Mouse (Mus musculus) monocyte, adult 59 days (primary cell): ENCODE data around the gene Cd70. TPM values are rescaled to one million over a fixed set of nuclear protein-coding genes. Genes with fewer than 3 reads are reported as not detected.

ENCODE experiments used
- total RNA-seq, 2 experiments: library from RNA; stranded (reverse); gene quantifications; one replicate each; pipeline ENCODE4 v1.2.4; 2023

The Cd70 gene
- not detected for total RNA-seq

DNA sequence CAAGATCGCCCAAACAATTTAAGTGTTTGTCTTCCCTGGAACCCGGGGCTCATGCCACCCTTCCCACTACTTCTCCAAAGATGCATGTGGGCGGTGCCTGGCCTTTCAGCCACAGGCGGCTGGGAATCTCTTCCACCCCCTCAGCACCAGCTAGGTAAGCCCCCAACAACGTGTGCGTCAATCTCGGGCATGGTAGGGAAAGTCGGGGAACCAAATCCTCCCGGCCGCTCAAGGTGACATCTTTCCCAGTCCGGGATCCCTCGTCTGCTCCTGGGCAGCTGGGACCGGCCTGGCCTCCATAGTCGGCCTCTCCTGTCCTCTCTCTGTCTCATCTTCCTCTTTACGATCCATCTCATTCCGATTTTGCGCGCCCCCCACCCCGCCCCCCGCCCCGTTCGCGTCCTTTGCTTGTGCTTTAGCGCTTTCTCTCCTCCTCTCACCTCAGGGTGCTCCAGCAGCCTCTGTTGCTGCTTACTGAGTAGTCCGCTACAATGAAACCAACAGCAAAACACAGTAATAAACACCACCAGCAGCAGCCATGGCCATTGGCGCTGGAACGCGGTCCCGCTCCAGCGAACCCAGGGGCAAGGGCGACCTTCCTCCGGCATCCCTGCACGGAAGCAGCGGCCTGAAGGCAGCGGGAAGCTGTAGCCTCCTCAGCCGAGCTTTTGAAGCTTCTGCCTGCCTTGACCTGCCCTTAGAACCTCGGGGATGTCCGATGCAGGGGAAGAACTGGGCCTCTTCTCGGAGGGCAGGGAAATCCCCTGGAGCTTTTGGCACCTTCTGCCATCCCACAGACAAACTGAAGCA is at the start of gene Cd70:
Gene Cd70, minus strand, starts transcription at position 784 of the 810 bp plus-strand sequence.

DNA sequence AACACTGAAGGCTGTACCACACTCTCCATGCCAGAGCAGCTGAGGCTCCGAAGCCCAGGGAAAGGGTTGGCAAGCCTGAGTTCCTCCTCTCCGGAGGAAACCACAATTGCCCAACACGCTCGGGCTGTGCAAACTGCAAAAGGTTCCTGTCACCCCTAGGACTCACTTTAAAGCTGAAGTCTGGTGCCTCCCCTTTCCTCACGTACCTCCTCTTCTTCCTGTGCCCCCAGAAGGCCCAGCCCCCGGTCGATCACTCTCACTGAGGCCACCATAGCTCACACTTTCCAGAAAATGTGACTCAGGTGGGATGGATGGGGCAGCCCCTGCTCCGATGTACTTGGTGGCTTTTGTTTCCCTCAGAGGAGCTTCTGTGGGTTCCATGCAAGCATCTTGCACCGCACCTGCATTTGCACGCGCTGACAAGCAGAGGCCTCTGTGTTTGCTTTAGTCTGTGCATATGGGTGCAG is 44.5 kb upstream of the Cd70 start, which contains the start of gene Tnfsf14:
Gene Tnfsf14, minus strand, starts transcription at position 137 of the 467 bp plus-strand sequence.

GRCm38 (mm10) chr17:57105181-57106034 is 44.2 kb downstream of the Cd70 start, which contains the start of gene Tnfsf9:
Gene Tnfsf9 (plus strand): TSS chr17:57105325.

Other genes starting within 250 kb of the Cd70 start
- gene Mllt1, start 214.4 kb downstream of the Cd70 start, total RNA-seq, result 10 to 100 TPM; 27.3 to 28.0 TPM
- not detected for gene Acer1, start 167.7 kb downstream of the Cd70 start, total RNA-seq
- 10 to 100 TPM; 12.6 to 19.9 TPM for gene Clpp, start 159.5 kb downstream of the Cd70 start, total RNA-seq
- gene Alkbh7, start 152.4 kb downstream of the Cd70 start, total RNA-seq, result 10 to 100 TPM; 11.1 to 12.4 TPM
- 1 to 10 TPM in 1 of 2 experiments, not detected in 1; 1.6 TPM for gene Pspn, start 149.8 kb downstream of the Cd70 start, total RNA-seq
- 10 to 100 TPM; 46.9 to 54.3 TPM for gene Gtf2f1, start 138.5 kb downstream of the Cd70 start, total RNA-seq
- gene Gm17949, start 138.3 kb downstream of the Cd70 start, total RNA-seq, result not detected
- gene Khsrp, start 118.3 kb downstream of the Cd70 start, total RNA-seq, result 100 to 1,000 TPM in 1 of 2 experiments, 10 to 100 TPM in 1; 98.9 to 101 TPM
- not detected for gene Slc25a41, start 108.1 kb downstream of the Cd70 start, total RNA-seq
- not detected for gene Crb3, start 90.7 kb downstream of the Cd70 start, total RNA-seq
- 1 to 10 TPM; 4.1 to 5.2 TPM for gene Slc25a23, start 89.9 kb downstream of the Cd70 start, total RNA-seq
- gene Dennd1c, start 71.3 kb downstream of the Cd70 start, total RNA-seq, result 100 to 1,000 TPM; 114 to 120 TPM
- gene Tubb4a, start 62.0 kb downstream of the Cd70 start, total RNA-seq, result not detected
- gene Tnfsf9, start 44.5 kb downstream of the Cd70 start, total RNA-seq, result 10 to 100 TPM; 15.9 to 16.5 TPM
- gene Tnfsf14, start 44.4 kb upstream of the Cd70 start, total RNA-seq, result 1 to 10 TPM; 7.6 to 8.0 TPM
- 100 to 1,000 TPM; 192 to 277 TPM for gene C3, start 78.4 kb upstream of the Cd70 start, total RNA-seq
- 10 to 100 TPM; 68.4 to 72.0 TPM for gene Gpr108, start 98.7 kb upstream of the Cd70 start, total RNA-seq
- 10 to 100 TPM; 13.1 to 15.9 TPM for gene Trip10, start 99.7 kb upstream of the Cd70 start, total RNA-seq
- 100 to 1,000 TPM; 176 to 191 TPM for gene Vav1, start 129.3 kb upstream of the Cd70 start, total RNA-seq
- 100 to 1,000 TPM; 189 to 204 TPM for gene Adgre1, start 208.9 kb upstream of the Cd70 start, total RNA-seq